Mouse (Mus musculus): Measurements from ENCODE around the gene Gm11096.
A peak's percentile ranks its signal among the peaks of the same experiment; 100 is the strongest.

Gene Gm11096

GRCm38 (mm10) chr17:81441463-81441862 is at the start of gene Gm11096:
Gene Gm11096 (plus strand): TSS chr17:81441763.
- DNase-seq: no peak

DNA sequence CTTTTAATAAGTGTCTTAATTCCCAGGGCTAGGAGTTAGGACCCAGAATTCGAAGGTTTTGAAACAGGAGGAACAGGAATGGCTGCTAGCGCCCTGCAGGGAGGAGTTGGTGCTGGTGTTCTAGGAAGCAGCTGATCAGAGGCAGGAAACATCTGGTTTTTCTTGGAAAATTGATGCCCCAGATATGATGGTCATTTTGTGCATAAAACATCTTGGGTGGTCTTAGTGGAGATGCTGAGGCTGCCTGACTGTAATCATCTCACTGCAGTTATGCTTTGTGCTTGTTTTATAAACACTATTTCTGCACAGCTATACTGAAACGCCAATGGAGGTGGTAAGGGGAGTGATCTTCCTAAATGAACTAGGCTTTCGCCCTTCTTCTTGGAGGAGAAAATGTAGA is 48.5 kb upstream of the Gm11096 start:
- no peak for DNase-seq

- DNase-seq: no peak
Measured at GRCm38 (mm10) chr17:81394124-81394523, 47.4 kb upstream of the Gm11096 start.

GRCm38 (mm10) chr17:81397434-81397833 is 44.1 kb upstream of the Gm11096 start:
- no peak for DNase-seq

- DNase-seq: no peak
Measured at GRCm38 (mm10) chr17:81400377-81400776, 41.2 kb upstream of the Gm11096 start.

GRCm38 (mm10) chr17:81402636-81403035 is 38.9 kb upstream of the Gm11096 start:
- DNase-seq: no peak

DNA sequence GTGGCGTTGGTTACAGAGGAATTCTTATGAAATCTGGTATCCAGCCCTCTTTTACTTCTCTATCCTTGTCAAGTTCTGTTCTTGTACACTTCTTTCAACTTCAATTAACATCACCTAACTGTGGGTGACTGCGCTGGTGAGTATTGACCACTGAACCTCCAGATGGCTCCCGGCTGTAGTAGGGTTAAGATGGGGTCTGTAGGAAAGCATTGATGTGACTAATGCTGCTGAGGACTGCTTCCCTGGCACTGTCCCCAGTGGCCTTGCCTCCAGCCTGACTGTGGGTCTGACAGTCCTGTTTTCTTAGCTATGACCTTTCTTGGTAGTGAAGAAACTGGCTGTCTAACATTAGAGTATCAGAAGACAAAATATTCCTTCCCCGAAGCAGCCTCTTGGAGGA is 38.4 kb upstream of the Gm11096 start:
- DNase-seq: no peak

GRCm38 (mm10) chr17:81404225-81404624 is 37.3 kb upstream of the Gm11096 start:
- DNase-seq: no peak

DNA sequence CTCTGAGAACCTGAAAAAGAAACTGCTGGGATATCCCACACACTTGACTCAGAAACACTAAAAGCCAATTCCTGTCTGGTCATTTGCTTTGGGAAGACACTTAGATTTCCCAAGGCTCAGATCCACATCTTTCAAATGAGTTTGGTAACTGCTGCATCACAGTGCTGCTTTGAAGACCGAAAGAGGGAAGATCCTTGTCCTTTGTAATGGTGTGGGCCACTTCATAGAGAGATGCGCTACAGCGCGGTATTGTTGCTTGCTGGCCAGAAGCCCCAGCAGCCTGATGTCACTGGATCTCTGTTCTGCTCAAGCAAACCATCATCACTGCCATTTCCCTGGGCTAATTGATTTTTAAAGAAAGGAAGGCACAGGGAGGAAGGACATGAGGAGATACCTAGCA is 28.8 kb upstream of the Gm11096 start:
- no peak for DNase-seq

- DNase-seq: peak; percentile 44 to 57
Measured at GRCm38 (mm10) chr17:81416361-81417114, 25.0 kb upstream of the Gm11096 start.

DNA sequence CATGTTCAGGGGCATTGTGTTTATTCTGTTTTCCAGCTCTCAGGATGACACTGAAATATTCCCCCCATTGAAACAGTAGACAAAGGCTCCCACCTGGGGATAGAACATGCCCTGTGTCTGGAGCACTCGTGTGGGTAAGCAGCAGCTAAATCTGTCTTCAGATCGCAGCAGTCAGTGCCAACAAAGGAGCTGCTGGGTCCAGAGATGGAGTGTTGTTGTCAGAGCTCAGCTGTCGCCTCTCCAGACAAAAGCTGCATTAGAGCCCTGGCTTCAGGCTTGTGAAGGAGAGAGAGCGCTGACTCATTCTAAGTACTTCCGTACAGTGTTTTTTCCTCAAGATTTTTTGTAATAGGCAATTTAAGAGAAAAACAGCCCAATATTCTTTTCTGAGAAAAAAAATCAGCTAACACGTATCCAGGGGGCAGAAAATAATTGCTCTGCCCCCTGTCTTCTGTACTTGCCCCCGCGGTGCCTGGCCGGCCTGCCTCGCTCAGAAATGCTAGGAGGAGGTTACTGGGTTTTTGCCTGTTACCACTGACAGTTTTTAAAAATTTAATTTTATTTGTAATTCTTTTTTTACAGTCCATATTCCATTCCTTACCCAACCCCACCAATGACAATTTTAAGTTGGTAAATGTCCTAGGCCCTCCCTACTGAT is 21.6 kb upstream of the Gm11096 start:
- peak; percentile 32 to 33 for DNase-seq

GRCm38 (mm10) chr17:81424256-81424912 is 17.2 kb upstream of the Gm11096 start:
- peak; percentile 46 to 53 for DNase-seq

DNA sequence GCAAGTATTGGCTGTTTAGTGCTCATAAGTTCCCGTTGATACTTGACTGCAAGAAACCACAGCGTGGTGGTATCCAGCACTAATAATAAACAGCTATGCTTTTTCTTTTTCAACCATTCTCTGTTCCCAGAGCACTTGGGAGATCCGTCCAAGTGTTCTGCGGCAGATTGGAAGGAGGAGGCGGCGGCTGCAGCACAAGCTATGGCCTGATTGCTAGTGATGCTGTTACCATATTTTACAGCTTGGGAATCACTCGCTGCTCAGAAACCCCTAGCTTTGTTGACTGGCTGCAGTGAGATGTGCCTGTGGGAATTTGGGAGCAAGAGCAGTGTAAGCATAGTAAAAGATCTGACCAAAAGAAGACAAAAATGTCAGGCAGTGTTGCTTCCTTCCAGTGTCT is 14.3 kb upstream of the Gm11096 start:
- no peak for DNase-seq

DNA sequence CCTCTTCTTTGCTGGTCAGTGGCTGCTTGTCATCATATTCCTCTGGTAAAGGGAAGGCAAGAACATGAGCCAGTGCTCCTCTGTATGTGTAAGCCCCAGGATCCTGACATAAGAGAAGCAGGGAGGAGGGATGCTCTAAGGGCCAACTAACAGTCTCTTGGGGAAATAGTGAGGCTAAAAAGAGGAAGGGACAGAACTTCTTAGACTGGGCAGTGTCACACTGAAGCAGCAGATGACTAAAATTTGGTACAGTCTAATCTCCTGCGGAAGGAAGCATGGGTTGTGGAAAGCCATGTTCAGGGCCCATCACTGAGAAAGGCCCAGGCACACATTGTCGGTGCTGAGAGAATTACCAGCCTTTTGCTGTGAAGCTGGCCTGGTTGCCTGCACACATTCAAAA is 8.8 kb upstream of the Gm11096 start:
- no peak for DNase-seq

DNA sequence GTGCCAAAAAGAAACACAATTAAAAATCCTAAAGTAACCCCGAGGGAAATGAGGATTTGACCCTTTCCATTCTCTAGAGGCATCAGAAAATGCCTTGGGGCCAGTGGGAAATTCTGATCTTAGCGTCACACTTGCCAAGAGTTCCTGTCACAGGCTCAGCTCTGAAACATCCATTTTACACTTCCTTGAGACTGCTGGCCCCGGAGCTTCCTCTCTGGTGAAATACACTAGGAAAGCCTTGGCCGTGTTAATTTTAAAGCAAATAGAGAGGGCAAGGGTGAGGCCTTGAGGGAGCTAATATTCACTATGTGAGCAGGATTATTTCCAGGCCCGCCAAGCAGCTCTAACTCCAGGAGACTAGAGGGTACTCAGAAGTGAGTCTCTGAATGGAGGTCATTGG is 8.4 kb upstream of the Gm11096 start:
- no peak for DNase-seq

GRCm38 (mm10) chr17:81455269-81455668 is 13.7 kb downstream of the Gm11096 start:
- DNase-seq: no peak

- DNase-seq: no peak
Measured at GRCm38 (mm10) chr17:81455977-81456376, 14.4 kb downstream of the Gm11096 start.

- no peak for DNase-seq
Measured at GRCm38 (mm10) chr17:81459379-81459778, 17.8 kb downstream of the Gm11096 start.

DNA sequence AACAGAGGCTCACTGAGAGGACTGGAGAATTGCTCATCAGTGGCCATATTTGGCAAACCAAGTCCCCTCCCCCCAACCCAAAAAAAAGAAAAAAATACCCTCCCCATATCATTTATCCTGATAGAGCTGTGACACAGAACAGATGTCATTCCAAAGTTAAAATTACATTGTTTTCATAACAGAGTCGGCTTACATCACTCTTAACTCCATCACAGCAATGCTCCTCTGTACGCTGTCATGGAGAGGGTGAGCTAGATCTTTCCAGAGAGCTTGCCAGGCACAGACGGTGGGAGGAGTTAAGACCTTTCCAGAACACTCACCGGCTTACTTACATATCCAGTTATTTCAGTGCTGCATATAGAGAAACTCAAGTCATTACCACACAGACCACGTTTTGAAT is 27.4 kb downstream of the Gm11096 start:
- DNase-seq: peak in 1 of 2 experiments; percentile 22

DNA sequence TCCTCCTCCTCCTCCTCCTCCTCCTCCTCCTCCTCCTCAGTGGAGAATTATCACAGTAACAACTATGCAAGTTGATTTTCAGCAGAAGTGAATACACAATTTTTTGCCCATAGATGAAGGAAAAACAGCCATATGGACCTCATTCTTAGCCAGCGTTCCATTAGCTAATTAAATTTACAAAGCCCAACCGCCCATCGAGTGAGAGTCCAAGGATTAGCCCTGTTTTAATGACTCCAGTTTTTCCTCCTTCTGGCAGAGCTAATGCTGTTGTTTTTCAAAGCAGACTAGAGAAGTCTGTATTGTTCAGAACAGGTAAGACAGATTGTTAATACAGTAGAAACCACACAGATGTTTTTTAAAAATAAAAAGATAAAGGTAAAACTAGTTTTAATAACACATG is 31.8 kb downstream of the Gm11096 start:
- DNase-seq: peak; percentile 21 to 52

- no peak for DNase-seq
Measured at GRCm38 (mm10) chr17:81477420-81477819, 35.9 kb downstream of the Gm11096 start.

GRCm38 (mm10) chr17:81479807-81480206 is 38.2 kb downstream of the Gm11096 start:
- DNase-seq: no peak

DNA sequence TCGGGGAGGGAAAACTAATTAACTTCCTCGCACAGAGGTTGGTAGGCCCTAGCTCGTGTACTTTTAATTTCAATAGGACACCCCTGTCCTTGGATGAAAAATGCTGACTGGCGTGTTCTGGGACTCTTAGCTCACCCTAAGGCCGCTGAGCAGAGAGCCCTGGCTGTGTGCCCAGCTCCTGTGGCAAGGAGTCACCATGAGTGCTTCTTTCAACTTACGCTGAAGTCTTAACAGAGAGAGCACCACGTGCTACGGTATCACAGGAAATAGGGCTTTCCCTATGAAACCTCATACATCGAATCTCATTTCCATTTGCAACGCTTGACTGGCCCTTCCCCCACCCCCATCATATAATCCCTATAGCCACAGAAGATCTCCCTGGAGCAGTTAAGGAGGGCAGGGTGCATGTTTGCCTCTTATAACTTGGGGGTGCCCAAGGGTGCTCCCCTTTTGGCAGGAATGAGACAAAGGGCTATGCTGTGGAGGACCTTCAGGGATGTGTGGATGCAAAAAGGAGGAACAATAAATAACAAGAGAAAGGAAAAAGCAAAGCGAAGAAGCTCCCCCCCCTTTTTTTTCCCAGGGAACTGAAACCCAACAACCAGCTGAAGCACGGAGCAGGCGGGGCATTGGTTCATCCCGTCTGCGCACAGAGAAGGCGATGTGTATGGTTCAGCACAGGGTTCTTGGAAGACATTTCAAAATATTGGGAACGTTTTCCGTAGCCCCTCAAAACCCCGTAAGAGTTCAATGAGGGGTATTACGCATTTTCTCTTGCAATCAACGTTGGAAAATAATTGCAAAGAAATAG is 39.0 kb downstream of the Gm11096 start:
- peak; percentile 65 for DNase-seq
